Mouse (Mus musculus) bone marrow macrophage, adult 2 months (primary cell): Measurements from ENCODE around the gene Olfr568.

Experiments
- CTCF ChIP-seq: IDR thresholded peaks from 2 replicates; pipeline ENCODE4 v1.5.1; 2012; ENCODE audit warnings: low read depth, mild to moderate bottlenecking, low read length, moderate library complexity
- POLR2A ChIP-seq: IDR thresholded peaks from 2 replicates; pipeline ENCODE4 v1.6.1; 2012; ENCODE audit warnings: mild to moderate bottlenecking, low read depth, low read length, borderline replicate concordance

DNA sequence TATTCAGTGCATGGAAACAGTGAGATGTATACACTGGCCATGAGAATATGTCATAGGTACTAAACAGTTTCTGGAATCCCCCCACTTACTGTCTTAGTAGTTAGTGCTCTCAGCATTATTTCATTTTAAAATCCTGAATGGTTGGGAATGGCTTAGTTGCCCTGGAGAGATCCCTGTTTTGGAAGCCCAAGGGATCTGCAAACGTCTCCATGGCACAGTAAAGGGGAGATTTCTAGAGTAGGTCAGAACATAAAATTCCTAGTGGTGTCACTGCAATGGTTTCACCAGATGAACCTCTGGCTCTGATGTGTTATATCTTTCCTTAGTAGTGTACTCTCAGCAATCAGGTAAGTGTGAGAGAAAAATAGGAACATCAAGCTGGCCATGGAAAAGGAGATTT lies 47.2 kb downstream of the Olfr568 start, which contains the start of gene Olfr572:
- TF ChIP-seq POLR2A (no peak), CTCF (no peak)
